Mouse (Mus musculus) erythroblast, embryonic 14.5 days (primary cell): ENCODE measurements around the gene A330070K13Rik. TPM values are rescaled to one million over a fixed set of nuclear protein-coding genes. Genes with fewer than 3 reads are reported as not detected.

Experiments used
- H3K27me3 ChIP-seq: 2 replicates; pipeline ENCODE4 v1.6.1; 2012; ENCODE audit warnings: inconsistent platforms; ENCODE audit not compliant: control insufficient read depth
- H3K36me3 ChIP-seq: 2 replicates; pipeline ENCODE4 v1.6.1; 2012; ENCODE audit warnings: mild to moderate bottlenecking, inconsistent platforms; ENCODE audit not compliant: control insufficient read depth
- H3K4me1 ChIP-seq: 2 replicates; pipeline ENCODE4 v1.6.1; 2012; ENCODE audit warnings: inconsistent platforms; ENCODE audit not compliant: control insufficient read depth
- H3K4me3 ChIP-seq: replicated peaks from 2 replicates; pipeline ENCODE3; 2012; ENCODE audit warnings: moderate library complexity, mild to moderate bottlenecking, inconsistent platforms
- H3K9me3 ChIP-seq: 2 replicates; pipeline ENCODE4 v1.6.1; 2012; ENCODE audit warnings: low read length, inconsistent platforms, mixed read lengths; ENCODE audit not compliant: control insufficient read depth
- GATA1 ChIP-seq: IDR thresholded peaks from 2 replicates; pipeline ENCODE4 v1.6.1; 2012; ENCODE audit warnings: low read length, inconsistent platforms, mixed read lengths
- TAL1 ChIP-seq: IDR thresholded peaks from 3 replicates; pipeline ENCODE4 v1.6.1; 2012; ENCODE audit warnings: low read length, inconsistent platforms, mixed read lengths
- polyA plus RNA-seq: library from polyadenylated mRNA; stranded (reverse); fragments of >175 nt; gene quantifications from 2 replicates; pipeline ENCODE4 v1.2.3, GENCODE M21; 2012

The A330070K13Rik gene
- polyA plus RNA-seq, 1 experiment = not detected

DNA sequence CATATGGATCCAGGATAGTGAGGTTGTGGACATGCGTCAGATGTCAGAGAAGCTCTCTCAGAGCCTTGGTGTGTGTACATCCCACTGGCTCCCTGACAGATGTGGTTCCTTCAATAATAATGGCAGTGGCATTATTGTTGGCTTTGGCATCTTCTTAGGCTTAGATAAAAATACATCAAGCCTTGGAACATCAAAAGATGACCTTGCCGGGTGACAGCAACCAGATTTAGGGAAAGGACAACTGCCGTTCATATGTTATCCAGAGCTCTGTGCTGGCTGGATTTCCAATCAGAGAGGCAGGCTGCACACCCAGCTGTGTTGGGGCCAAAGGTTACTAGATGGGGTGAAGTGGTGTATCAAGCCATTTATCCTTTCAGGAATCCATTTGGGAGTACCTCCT, 9.0 kb downstream of the A330070K13Rik start:
- Histone ChIP-seq H3K4me1 (no peaks in the 10 kb centered on the region), H3K4me3 (no peak overlapping the region), H3K36me3 (no peaks in the 10 kb centered on the region), H3K27me3 (no peaks in the 10 kb centered on the region), H3K9me3 (peaks cover 15% of the 10 kb centered on the region)
- TF ChIP-seq GATA1 (no peak), TAL1 (no peak)

DNA sequence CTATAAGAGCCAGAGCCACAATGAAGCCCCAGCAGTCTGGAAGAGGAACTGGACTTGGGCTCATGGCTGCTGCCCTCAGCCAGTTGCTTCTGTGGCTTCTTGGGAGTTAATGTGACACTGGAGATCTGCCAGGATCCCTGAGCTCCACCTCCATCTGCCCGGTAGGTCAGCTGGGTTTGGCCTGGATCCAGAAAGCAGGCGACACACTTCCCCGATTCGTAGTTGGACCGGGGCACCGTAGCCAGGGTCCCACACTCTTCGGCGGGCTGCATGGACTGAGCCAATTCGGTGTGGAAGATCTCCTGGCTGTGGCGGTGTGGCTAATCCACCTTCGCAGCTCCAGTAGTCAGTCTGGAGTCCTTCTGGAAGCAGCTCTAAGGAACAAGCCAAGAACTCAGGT, 15.2 kb downstream of the A330070K13Rik start, which contains the start of gene Caln1:
Caln1 (plus strand) TSS at position 219 of the 400 bp plus-strand sequence.
- H3K36me3 ChIP-seq = no peaks in the 10 kb centered on the region
- no peaks in the 10 kb centered on the region for H3K27me3 ChIP-seq
- no peak for TF ChIP-seq GATA1
- no peak for TF ChIP-seq TAL1
- H3K4me1 ChIP-seq = no peaks in the 10 kb centered on the region
- H3K9me3 ChIP-seq = peaks cover 29% of the 10 kb centered on the region
- no peak within 1 kb of the TSS for H3K4me3 ChIP-seq

DNA sequence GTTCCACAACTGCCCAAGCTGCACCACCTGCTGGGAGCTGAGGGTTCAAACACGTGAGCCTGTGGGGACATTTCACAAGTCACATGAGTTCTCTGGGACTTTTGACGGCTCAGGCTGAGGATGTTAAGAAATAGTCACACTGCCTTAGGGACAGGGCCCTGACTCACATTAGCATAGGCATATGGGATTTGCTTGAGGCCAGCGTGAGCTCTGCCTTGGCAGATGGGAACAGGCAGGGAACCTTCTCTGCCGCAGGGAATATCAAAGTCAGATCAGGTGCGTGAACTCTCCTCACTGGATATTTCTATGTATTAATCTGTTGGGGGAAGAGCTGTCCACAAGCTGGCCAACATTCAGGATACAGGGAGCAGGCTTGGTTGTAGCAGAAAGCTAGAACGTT, 16.2 kb downstream of the A330070K13Rik start:
- Histone ChIP-seq H3K4me3 (no peak overlapping the region), H3K4me1 (no peaks in the 10 kb centered on the region), H3K9me3 (peaks cover 29% of the 10 kb centered on the region), H3K36me3 (no peaks in the 10 kb centered on the region), H3K27me3 (no peaks in the 10 kb centered on the region)
- TF ChIP-seq TAL1 = no peak

DNA sequence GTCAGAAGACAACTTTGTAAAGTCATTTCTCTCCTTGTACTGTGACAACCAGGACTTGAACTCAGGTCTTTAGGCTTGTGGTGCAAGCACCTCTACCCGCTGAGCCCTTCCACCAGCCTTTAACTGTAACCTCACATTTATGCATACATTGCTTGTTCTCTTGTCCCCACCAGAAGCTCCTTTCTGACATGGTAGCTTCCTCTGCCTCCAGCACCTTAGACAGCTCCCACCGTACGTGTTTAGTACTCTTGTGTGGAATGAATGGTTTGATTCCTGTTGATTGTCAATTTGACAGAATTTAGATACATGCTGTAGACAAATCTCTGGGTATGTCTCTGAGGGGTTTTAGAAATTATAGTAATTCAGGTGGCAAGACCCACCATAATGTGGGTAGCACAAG, 20.7 kb downstream of the A330070K13Rik start:
- no peaks in the 10 kb centered on the region for H3K27me3 ChIP-seq
- TF ChIP-seq TAL1 = no peak
- TF ChIP-seq GATA1 = no peak

DNA sequence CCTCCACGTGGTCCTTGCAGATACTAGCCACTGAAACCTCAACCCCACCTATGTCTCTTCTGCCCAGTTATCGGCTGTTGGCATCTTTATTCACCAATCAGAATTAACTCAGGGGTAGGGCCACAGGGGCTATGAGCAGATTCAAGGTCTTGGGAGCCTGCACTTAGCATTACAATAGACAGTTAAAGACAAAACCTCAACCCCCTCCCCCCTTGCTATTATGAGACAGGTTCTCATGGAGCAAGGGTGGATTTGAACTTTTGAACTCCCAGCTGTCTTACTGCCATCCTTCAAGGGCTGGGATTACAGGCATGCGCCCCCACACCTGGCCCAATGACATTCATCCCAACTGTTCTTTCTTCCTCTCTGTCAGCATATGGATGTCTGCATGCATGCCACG, 21.3 kb downstream of the A330070K13Rik start:
- Histone ChIP-seq H3K36me3 (no peaks in the 10 kb centered on the region), H3K4me1 (no peaks in the 10 kb centered on the region), H3K27me3 (no peaks in the 10 kb centered on the region), H3K9me3 (peaks cover 20% of the 10 kb centered on the region), H3K4me3 (no peak overlapping the region)
- TF ChIP-seq TAL1 (no peak), GATA1 (no peak)

More for the DNA sequence above, 20.7 kb downstream of the A330070K13Rik start:
- H3K4me1 ChIP-seq = no peaks in the 10 kb centered on the region
- no peaks in the 10 kb centered on the region for H3K36me3 ChIP-seq
- H3K4me3 ChIP-seq = no peak overlapping the region
- H3K9me3 ChIP-seq = peaks cover 24% of the 10 kb centered on the region

DNA sequence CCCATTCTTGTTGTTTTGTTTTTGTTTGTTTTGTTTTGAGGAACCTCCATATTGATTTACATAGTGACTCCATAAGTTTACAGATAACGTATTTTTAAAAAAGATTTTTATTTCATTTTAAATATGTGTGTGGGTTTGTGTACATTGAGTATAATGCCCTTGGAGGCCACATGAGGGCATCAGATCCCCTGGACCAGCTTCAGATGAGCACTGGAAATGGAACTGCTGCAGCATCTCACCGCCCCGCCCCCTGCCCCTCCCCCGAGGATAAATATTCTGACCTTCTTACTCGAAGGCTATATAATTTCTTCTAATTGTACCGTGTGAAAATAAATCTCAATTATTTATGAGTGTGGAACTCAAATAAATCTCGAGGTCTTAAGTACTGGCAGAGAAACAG, 29.2 kb downstream of the A330070K13Rik start:
- TF ChIP-seq GATA1 = no peak
- TF ChIP-seq TAL1 = no peak
- Histone ChIP-seq H3K4me1 (no peaks in the 10 kb centered on the region), H3K4me3 (no peak overlapping the region), H3K36me3 (no peaks in the 10 kb centered on the region), H3K27me3 (no peaks in the 10 kb centered on the region), H3K9me3 (peaks cover 4% of the 10 kb centered on the region; the same call in 1 of the 2 replicates)

DNA sequence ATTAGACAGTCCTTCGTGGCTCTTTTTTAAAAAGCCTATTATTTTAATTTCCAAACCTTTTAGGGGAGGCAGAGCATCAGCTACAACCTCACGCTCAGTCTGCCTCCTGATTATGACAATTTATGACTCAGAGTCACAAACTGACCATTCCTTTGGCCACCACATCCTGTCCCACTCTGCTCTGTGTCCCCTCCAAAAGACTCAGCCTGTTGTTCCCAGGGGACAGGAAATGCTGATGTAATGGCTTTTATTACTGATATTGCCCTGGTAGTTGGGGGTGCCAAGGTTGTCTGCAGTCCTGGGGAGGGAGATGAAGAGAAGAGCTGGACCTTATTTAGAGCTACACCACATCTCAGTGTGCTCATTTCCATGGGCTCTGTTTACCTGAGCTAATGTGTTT, 38.6 kb downstream of the A330070K13Rik start:
- no peak for TF ChIP-seq TAL1
- TF ChIP-seq GATA1 = no peak
- Histone ChIP-seq H3K4me3 (no peak overlapping the region), H3K36me3 (peaks cover 17% of the 10 kb centered on the region), H3K4me1 (no peaks in the 10 kb centered on the region), H3K9me3 (peaks cover 19% of the 10 kb centered on the region), H3K27me3 (no peaks in the 10 kb centered on the region)

DNA sequence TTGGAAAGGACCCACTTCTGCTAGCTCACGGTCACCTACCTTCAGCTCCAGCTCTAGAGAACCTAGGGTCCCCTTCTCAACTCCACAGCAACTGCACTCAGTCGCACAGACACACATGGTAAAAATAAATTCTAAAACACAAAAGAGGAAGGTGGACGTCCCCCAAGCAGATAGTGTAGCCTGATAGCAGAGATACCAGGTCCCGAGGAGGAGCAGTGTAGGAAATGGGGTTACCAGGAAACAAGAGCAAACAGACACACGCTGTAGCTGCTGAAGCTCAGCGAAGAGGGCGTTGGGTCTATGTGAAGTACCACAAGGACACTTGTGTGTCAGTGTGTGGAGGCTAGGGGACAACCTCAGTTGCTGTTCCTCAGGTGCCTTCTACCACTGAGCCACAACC, 39.4 kb downstream of the A330070K13Rik start:
- TF ChIP-seq GATA1 = no peak
- no peak for TF ChIP-seq TAL1
- Histone ChIP-seq H3K27me3 (no peaks in the 10 kb centered on the region), H3K36me3 (peaks cover 25% of the 10 kb centered on the region), H3K9me3 (peaks cover 19% of the 10 kb centered on the region), H3K4me3 (no peak overlapping the region), H3K4me1 (no peaks in the 10 kb centered on the region)

DNA sequence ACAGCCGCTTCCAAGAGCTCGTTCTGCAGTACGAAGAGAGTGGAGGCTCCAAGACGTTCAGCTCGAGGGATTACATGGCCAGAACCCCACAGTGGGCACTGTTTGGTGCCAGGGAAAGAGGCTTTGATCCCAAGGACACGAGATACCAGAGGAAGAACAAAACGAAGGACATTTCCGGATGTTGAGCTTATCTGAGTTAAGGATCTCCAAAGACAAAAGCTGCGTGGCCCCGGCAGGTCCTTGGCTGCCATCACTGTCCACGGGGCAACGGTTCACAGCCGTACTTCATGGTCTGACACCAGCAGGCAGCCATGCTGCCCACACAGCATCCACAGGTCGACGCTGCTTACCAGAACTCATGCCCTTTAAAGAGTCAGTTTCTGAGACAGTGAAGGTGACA, 43.8 kb downstream of the A330070K13Rik start:
- H3K9me3 ChIP-seq = peaks cover 4% of the 10 kb centered on the region; the same call in 1 of the 2 replicates
- TF ChIP-seq GATA1 = no peak
- TF ChIP-seq TAL1 = no peak
- H3K36me3 ChIP-seq = peaks cover 54% of the 10 kb centered on the region

DNA sequence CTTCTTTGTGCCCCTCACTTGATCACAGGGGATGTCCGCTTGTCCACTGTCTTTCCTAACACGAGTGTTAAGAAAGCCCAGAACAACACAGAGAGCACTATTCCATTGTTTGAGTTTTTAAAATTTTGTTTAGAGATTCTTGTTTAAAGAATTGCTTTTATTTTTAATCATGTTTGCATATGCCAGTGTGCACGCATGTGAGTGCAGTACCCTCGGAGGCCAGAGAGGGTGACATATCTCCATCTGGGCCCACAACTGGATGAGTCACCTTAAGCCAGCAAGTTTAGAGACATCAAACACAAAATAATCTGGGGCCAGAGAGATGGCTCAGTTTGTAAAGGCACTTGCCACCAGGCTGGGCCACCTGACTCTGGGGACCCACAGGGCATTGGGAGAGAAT, 49.0 kb downstream of the A330070K13Rik start:
- no peaks in the 10 kb centered on the region for H3K4me1 ChIP-seq
- peaks cover 46% of the 10 kb centered on the region for H3K36me3 ChIP-seq
- no peak overlapping the region for H3K4me3 ChIP-seq
- TF ChIP-seq GATA1 (no peak), TAL1 (no peak)
- H3K9me3 ChIP-seq = peaks cover 4% of the 10 kb centered on the region
- H3K27me3 ChIP-seq = no peaks in the 10 kb centered on the region

More for the DNA sequence above, 43.8 kb downstream of the A330070K13Rik start:
- H3K4me1 ChIP-seq = no peaks in the 10 kb centered on the region
- H3K4me3 ChIP-seq = no peak overlapping the region
- H3K27me3 ChIP-seq = no peaks in the 10 kb centered on the region
